Mouse (Mus musculus): ENCODE measurements around the gene Dock6.

Gene Dock6

DNA sequence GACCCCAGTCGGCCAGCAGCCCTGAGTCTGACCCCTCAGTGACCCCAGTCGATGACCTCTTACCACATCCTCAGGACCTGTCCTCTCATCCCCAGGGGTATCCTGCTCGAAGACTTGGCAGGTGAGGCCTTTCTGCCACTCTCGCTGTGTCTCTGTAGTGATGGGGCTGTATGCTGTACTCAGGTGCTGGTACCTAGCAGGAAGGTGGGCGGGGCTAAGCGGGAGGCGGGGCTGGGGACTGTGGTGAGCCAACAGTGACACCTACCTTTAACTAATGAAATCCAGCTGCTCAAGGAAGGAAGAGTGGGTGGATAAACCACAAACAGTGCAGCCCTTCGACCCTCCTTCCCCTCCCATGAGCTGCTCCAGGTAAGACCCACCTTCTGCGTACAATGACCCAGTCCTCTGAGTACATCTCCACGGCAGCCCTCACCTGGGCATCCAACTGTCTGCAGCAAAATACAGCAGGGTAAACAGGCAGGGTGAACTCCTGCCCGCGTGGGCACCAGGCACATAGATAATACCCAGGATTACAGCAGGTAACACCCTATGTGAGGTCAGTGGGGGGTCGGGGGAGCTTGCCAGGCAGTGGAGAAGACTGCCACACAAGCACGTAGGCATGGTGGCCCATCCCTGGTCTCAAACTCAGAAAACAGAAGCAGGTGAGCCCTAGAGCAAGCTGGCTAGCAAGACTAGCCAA lies 6.9 kb downstream of the Dock6 start:
- DNase-seq, result peak; percentile 46

DNA sequence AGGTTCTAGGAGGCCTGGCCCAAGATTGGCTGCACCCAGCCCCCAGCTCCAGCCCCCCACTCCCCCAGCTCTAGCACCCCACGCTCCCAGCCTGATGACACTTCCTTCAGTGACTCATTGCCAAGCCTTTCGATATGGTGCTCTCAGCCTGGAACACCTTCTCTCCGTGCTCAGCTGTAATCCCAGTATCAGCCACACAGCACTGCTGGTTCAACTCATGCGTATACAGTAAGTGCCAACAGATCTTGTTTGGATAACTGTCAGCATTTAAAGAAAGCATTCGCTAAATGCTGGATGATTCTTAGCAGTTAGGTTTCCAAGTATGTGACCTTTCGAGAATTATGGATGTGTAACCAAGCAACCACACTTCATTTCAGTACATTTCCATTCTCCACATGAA lies 9.3 kb downstream of the Dock6 start:
- DNase-seq, result no peak

DNA sequence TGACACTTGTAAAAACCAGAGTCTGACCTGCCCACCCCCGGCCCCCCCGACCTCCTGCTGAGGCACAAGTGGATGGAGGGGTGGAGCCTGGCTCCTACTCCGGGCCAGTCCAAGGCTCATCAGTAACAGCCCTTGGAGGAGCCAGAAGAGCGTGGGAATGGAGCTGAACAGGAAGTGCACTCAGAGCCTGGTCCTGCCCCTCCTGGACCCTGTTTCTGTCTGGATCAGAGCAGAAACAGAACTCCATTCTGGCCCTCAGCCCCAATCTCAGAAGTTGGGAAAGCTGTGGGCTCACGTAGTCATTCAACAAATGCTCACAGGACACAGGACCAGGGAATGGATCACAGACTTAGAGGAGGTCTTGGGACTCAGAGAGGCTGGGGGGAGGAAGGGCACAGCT lies 10.0 kb downstream of the Dock6 start:
- DNase-seq, result peak; percentile 60

DNA sequence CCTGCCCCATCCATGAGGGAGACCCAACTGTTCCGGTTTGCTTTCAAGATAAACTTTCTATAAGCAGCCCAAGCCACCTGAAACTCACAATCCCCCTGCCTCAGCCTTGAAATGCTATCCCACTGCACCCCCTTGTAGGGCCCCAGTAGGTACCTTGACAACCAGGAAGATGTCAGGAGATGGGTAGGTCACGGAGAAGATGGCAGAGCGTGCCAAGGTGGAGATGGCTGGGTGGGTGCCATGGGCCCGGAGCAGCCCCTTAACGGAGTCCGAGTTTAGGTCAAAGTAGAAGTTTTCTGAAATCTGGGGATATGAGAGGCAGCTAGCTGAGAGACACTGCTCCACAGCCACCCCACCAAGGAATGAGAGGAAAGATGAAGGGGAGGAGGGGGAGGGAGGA lies 11.1 kb downstream of the Dock6 start:
- no peak for DNase-seq

DNA sequence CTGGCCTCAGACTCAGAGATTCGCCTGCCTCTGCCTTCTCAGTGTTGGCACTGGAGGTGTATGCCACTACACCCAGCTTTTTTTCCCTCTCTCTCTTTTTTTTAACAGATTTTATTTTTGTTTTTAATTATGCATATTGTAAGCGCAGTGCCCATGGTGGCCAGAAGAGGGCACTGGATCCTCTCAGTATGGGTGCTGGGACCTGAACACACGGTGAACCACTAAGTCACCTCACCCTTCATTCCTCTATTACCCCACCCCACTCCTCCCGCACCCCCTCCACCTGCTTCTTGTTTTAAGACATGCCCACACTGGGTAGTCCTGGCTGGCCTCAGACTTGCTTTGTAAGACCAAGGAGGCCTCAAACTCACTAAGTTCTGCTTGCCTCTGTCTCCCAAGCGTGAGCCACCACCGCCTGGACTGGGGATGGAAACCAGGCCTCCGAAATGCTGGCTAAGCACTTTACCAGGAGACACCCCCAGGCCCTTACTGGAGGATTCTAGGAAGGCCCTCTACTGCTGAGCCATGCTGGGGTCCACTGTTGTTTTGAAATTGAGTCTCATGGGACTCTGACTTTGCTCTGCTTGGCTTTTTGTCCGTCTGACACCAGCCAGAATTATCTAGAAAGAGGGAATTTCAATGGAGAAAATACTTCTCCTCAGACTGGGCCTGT lies 12.2 kb downstream of the Dock6 start:
- DNase-seq, result peak; percentile 70

DNA sequence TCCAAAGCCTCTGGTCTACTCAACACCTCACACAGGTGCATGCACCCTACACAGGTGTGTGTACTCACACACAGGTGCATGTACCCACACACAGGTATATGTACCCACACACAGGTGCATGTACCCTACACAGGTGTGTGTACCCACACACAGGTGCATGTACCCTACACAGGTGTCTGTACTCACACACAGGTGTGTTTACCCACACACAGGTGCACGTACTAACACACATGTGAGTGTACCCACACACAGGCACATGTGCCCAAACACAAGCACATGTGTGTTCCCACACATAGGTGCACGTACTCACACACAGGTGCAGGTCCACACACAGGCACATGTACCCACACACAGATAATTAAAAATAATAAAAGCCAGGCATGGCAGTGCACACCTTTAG lies 14.7 kb downstream of the Dock6 start:
- DNase-seq, result no peak

DNA sequence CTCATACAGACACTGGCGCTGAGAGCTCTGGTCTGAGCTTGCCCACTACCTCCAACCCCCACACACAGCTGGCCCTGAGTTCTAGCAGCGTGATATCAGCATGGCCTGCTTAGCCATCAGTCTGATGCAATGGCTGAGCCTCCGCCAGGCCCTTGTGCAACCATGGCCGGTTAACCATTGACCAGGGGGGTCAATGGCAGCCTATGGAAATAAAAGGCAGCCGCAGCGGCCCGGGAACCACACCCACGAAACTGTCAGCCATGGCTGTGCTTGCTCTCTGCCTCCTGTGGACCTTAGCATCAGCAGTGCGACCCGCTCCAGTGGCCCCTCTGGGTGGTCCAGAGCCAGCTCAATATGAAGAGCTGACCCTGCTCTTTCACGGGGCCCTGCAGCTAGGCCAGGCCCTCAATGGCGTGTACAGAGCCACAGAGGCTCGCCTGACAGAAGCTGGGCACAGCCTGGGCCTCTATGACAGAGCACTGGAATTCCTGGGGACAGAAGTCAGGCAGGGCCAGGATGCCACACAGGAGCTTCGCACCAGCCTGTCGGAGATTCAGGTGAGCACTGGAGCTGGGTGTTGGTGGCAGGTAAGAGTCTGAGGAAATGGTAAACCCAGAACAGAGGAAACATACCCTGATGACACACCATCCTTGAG lies 17.1 kb downstream of the Dock6 start, which contains the start of gene Angptl8:
Angptl8 (plus strand) TSS at position 253 of the 655 bp plus-strand sequence.
- peak; percentile 82 for DNase-seq

DNA sequence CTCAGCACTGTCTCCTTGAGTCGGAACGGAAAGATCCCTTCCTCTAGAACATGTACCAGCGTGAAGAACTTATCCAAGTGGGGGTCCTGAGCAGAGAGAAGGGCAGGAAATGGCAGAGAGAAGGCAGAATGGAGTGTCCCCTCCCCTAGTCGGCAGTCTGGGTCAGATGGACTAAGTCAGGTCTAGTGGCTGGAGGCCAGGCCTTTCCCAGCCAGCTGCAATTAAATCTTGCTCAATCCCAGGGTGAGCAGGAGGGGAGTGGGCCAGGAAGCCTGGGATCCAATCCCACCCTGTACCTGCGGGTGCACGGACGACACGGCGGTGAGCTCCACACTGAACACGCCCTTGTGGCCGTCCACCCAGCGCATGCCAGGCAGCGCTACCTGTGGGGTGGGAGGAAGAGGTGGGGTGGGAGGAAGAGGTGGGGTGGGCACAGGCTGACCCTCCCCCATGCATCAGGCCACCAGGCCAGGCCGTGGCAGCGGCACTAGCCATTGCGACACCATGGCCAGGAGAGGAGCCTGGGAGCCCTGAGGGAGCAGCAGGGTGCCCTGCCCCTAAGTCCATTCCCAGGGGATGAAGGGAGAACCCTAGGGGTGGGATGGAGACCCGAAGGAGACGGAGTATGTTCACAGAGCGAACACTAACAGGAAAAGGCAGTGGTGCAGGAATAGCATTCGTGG lies 20.7 kb downstream of the Dock6 start:
- DNase-seq, result peak; percentile 41

DNA sequence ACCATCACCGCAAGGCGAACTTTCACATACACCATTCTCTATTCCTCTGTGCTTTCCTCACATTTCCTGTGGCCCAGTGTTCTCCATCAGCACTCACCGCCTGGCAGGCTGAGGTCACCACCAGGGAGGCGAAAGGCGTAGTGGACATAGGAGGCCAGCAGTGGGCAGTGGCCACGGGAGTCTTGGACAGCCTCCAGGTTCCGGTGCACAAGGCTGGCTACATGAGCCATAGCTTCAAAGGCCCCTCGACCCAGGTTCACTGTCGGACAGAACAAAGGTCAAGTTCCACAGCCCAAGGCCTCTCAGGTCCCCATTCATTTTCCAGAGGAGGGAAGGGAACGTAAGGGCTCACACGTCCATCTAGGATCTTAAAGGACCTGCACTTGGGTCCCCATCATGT lies 21.5 kb downstream of the Dock6 start:
- DNase-seq, result no peak

DNA sequence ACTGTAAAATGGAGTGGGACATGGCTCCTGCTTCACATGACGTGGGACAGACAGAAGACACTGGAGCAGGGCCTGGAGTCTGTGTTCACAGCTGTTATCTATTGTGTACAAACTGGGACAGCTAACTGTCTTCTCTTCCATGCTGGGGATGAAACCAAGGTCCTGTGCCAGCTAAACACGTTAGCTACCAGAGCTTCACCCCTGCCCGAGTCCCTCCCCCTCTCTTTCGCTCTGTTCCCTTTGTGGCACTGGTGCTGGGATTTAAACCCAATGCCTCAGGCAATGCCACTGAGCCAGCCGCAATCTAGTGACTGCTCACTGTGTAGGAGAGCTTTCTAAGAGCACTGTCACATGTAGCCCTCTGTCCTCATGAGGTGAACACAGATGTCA lies 22.0 kb downstream of the Dock6 start:
- no peak for DNase-seq

DNA sequence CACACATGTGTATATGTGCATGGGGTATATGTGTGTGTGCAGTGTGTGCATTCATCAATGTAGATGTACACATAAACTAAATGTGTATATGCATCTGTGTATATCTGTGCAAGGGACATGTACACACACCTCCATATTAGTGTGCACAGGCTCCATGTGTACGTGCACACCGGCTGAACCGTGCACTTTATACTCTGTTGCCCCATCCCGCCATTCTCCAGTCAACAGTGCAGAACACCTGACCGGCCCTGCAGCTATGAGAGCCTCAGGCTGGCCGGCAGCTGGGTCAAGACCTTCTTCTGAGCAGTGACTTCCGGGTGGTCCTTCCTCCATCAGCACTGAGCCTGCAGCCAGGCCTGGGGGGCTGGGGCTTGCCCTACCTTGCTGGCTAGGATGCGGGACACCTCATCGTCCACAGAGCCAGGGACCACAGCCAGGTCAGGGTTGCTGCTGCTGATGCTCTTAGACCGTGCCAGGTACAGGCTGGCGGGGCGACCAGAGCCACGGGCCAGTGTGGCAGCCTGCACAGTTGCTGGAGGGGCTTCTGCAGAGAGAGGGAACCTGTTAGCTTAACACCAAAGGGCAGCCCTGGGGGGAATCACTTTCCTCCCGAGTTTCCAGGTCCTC lies 22.5 kb downstream of the Dock6 start:
- no peak for DNase-seq

DNA sequence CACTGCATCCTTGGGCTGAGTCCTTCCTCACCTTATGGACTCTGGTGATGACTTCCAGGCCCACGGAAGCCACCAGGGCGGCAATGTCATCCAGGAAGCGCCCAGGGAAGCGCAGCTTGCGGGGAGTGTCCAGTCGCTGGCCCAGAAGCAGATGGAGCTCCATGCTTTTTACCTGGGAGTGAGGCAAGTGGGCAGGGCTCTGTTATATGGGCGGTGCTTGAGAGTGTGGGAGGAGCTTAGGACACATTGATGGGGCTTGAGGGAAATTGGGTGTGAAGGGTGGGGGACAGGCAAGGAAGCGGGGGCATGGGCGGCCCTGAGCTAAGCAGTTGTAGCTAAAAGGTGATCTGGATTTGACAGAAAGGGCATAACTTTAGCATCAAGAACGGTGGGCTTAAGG lies 28.1 kb downstream of the Dock6 start:
- DNase-seq, result no peak

DNA sequence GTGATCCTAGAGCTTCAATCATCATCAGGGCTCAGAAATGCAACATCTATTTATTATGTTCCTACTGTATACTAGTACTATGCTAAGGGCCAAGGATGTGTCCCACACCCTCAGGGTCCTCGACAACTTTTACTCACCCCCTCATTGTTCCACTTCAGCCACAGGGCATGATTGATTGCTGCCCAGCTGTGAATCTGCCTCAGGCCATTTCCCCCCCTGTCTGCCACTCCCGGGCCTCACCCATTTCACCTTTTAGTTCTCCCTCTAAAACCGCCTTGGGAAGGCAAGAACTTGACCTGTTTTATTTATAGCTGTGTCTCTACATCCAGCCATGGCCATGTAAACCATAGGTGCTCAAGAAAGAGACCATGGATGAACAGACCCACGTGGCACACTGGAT lies 28.5 kb downstream of the Dock6 start:
- no peak for DNase-seq

DNA sequence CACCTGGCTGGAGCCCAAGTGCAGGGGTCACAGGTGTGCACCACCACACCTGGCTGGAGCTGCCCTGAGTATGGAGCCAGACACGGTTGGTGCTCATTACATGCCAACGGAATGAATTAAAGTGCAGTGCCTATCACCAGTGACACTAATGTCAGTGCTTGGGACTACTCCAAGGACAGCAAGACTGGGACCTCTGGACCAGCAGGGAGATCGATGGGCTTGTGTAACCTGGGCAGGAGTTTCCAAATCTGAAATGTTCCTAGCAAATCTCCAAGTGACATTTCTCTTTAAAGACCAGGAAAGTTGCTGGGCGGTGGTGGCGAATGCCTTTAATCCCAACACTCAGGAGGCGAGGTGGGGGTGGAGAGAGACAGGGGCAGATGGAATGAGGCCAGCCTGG lies 29.7 kb downstream of the Dock6 start:
- no peak for DNase-seq

DNA sequence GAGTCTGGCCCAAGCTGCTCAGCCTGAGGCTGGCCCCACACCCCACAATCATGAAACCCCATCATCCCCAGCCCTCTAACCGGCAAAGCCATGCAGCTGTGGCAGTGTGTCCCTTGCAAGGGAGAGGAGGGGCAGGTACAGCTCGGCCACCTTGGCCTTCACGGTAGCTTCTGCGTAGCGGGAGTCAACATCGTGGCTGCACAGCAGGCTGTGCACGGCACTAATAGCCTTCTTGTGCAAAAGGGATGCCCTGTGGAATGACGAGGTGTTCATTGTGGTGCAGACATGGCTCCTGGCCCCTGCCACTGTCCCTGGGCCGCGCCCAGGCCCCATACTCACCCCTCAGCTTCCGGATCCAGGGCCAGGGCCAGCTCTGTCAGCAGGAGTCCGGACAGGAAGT lies 32.3 kb downstream of the Dock6 start:
- DNase-seq, result no peak

DNA sequence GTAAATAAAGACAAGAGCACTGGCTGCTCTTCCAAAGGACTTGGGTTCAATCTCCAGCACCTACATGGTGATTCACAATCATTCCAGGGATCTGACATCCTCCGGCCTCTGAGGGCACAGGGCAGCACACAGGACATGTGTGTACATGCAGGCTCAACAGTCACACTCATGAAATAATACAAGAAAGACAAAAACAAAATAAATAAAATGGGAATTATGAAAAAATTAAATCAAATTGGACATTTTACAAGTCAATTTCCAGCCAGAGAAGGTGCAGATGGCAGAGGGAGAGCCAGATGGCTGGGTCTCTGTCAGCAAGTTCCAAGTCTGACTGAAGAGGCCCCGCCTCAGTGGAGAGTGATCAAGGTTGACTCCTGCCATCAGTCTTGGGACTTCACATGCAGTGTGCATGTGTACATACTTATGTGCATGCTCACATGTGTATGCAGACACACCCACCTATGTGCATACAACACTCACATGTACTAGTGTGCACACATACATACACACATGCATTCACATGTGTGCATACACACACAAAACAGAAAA lies 33.2 kb downstream of the Dock6 start:
- DNase-seq, result no peak

DNA sequence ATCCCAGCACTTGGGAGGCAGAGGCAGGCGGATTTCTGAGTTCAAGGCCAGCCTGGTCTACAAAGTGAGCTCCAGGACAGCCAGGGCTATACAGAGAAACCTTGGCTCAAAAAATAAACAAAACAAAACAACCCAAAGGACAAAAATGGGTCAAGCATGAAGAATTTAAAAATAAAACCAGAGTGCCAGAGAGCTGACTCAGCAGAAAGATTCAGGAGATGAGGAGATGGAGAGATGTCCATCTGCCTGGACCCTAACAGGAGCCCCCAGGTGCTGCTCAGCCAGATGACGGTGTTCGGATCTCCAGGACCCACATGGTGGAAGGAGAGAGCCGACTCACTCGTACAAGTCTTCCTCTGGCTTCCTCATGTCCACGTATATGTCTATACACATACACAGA lies 33.9 kb downstream of the Dock6 start:
- no peak for DNase-seq

DNA sequence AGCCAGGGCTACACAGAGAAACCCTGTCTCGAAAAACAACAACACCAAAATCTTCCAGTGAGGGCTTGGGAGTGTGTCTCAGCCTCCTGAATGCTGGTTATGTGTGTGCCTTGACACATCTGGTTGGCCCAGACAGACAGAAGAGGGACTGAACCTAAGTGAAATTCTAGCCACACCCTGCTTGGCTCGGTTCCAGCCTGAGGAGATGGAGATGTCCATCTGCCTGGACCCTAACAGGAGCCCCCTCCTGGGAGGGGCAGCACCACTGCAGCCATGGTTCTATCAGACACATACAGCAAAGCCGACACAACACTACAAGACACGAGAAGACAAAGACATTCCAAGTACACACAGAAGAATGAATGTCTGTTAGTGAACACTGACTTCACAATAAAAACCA lies 34.3 kb downstream of the Dock6 start:
- DNase-seq, result no peak

DNA sequence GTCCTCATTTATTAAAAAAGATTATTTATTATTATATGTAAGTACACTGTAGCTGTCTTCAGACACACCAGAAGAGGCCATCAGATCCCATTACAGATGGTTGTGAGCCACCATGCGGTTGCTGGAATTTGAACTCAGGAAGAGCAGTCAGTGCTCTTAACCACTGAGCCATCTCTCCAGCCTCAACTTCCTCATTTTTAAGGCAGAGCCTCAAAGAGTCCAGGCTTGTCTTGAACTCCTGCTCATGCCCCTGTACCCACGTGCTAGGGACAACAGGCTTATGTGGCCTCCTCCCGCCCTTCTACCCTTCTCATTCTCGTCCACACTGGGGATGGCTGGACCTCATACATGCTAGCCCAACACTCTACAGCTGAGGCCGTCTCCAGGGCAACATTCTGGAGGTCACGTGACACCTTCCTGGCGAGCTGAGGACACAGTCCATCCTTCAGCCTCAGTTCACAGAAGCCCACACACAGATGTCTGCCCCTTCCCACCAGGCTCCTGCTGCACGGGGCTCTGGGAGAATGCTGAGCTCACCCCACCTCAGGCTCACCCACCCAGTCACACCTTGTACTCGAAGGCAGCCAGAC lies 35.6 kb downstream of the Dock6 start:
- DNase-seq, result no peak

DNA sequence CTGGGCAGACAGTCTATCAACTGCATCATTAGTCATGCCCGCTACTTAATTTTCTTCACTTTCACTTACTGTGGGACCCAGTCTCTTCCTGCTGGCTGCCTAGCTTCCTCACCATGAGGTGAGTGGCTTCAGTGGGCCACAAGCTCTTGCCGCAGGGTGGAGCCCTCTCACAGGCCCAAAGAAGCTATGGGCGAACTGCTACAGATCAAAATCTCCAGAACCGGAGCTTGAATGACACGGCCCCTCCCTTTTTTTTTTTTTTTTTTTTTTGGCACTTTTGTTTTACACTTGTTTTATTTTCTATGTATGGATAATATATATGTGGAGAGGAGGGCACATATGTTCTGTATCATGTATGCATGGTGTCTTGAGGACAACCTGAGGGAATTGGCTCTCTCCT lies 41.3 kb downstream of the Dock6 start:
- DNase-seq, result no peak

DNA sequence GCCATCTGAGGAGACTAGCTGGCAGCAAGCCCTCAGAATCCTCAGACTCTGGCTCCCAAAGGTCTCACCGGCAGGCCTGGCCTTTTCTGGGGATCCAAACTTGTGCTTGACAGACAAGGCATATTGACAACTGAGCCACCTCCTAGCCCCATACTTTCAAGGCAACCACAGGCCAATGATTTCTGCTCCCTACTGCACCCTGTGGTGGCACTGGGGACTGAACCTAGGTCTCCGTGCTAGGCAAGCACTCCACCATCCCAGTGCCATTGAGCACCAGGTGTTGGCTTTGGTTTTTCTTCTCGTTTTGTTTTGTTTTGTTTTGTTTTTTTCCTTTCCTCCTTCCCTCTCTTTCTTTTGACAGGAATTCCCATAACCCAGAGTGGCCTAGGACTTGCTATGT lies 43.9 kb downstream of the Dock6 start:
- DNase-seq, result no peak

DNA sequence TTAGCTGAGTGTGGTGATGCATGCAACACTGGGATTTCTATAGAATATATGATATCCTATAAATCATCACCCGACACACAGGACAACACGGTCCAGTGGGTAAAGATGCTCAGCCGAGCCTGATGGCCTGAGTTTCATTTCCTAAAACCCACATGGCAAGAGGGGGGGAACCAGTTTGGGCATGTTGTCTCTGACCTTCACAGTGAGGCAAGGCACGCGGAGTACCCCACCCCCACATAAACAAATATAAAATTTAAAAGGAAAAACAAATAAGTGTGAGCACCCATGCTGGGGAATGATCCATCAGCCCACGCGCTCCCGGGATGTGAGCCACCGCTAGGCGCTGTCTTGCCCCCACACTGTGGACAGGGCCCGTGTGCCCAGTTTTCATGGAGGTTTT lies 45.5 kb downstream of the Dock6 start:
- DNase-seq, result no peak

DNA sequence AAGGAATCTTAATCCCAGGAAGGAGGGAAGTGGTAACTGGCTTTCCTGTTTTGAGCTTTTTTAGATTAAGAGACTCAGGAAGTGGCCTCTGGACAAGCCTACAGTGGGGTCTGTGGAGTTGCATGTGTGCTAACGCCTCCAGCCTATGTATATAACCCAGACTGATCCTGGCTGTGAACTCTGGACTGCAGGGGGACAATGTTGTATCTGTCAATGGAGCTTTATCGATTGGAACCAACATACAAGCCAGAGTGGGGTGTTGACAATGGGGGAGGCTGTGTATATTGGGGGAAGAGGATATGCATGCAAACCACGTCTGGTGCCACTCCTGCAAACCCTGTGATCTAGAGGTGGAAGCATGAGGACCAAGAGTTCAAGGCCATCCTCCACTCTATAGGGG lies 46.1 kb downstream of the Dock6 start:
- no peak for DNase-seq
